Mouse (Mus musculus): ENCODE measurements around the gene Prune1.

Gene Prune1

GRCm38 (mm10) chr3:95277149-95277551 is 4.7 kb downstream of the Prune1 start:
- DNase-seq (ENCODE audit: low spot score in 2 of 2) = peak in 1 of 2 experiments; percentile 51

GRCm38 (mm10) chr3:95276428-95276934 is 5.4 kb downstream of the Prune1 start:
- DNase-seq (ENCODE audit: low spot score in 2 of 2) = no peak

DNA sequence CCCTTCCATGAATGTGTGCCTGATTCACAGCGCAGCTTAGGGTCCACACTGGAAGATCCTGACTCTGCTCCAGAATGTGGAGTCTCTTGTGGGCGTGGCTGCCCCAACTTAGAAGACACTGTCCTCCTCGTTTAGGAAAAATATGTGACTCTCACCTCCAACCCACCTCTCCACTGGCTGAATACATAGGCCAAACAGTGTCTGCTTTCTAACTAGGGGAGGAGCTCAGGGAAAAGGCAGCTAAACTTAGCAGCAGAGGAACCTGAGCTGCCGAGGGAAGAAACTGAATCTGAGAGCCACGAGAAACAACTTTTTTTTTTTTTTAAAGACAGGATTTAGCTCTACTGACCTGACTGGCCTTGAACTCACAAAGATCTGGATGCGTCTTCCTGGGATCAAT is 6.7 kb downstream of the Prune1 start:
- no peak for DNase-seq (ENCODE audit: low spot score in 2 of 2)

DNA sequence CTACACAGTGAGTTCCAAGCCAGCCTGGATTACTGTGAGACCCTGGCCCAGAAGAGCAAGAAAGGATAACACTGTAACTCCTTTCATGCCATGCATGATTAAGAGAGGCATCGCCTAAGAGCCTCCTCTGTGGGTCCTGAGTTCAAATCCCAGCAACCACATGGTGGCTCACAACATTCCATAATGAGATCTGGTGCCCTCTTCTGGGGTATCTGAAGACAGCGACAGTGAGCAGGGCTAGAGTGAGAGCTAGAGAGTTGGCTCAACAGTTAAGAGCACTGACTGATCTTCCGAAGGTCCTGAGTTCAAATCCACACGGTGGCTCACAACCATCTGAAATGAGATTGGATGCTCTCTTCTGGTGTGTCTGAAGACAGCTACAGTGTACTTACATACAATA is 7.4 kb downstream of the Prune1 start:
- DNase-seq (ENCODE audit: low spot score in 2 of 2) = no peak

DNA sequence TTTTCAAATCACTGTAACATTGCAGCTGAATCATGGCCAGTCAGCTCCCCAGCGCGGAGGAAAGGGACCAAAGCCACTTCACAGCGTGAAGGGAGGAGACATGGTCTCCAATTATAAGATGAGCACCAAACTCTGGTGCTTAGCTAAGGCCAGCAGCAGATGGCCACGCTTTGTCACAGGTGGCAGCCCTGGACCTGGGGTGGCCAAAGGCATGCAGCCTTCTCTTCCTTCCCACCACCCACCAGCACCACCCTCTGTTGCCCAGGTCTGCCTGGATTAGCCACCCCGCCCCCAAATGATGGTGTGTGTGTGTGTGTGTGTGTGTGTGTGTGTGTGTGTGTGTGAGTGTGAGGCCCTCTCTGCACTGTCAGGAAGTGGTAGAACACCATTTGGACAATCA is 8.4 kb downstream of the Prune1 start:
- no peak for DNase-seq (ENCODE audit: low spot score in 2 of 2)

GRCm38 (mm10) chr3:95270766-95271364 is 11.0 kb downstream of the Prune1 start:
- DNase-seq (ENCODE audit: low spot score in 2 of 2) = no peak

GRCm38 (mm10) chr3:95269789-95270188 is 12.1 kb downstream of the Prune1 start:
- no peak for DNase-seq (ENCODE audit: low spot score in 2 of 2)

DNA sequence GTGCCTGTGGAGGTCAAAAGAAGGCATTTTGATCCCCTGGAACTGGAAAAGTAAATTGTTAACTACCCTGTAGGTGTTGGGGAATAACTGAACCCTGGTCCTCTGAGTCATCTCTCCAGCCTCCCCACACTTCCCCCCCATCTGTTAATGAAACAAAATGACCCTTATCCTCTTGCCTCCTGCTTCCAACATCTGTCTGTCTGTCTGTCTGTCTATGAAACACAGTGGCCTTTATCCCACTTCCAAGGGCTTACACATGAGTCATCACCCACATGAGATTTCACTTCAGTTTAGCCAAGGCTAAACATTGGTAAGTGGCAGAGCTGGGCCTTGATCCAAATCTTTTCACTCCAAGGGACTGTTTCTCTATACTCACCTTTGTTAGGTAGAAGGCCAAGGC is 14.0 kb downstream of the Prune1 start:
- DNase-seq (ENCODE audit: low spot score in 2 of 2) = no peak

- DNase-seq (ENCODE audit: low spot score in 2 of 2) = no peak
These were observed 15.8 kb downstream of the Prune1 start for GRCm38 (mm10) chr3:95266052-95266451.

GRCm38 (mm10) chr3:95264724-95265123 is 17.2 kb downstream of the Prune1 start:
- DNase-seq (ENCODE audit: low spot score in 2 of 2) = no peak

GRCm38 (mm10) chr3:95263089-95263739 is 18.7 kb downstream of the Prune1 start:
- peak; percentile 47 to 57 for DNase-seq (ENCODE audit: low spot score in 2 of 2)

DNA sequence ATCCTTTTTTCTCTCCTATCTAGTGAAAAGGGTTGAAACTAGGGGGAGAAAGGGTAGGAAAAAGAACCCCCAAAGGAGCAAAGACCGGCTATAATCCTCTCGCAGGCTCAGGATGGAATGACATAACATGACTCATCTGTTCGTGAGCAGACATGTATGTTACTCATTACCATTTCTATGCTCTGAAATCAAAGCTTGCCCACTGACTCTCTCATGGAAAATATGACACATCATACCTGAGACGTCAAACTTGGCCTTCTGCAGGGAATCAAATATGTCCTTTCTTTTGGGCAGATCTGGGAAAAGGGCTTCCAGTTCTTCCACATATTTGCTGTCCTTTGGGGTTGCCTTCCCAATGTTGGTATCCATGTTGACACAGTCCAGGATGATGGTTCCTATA is 19.9 kb downstream of the Prune1 start:
- no peak for DNase-seq (ENCODE audit: low spot score in 2 of 2)

DNA sequence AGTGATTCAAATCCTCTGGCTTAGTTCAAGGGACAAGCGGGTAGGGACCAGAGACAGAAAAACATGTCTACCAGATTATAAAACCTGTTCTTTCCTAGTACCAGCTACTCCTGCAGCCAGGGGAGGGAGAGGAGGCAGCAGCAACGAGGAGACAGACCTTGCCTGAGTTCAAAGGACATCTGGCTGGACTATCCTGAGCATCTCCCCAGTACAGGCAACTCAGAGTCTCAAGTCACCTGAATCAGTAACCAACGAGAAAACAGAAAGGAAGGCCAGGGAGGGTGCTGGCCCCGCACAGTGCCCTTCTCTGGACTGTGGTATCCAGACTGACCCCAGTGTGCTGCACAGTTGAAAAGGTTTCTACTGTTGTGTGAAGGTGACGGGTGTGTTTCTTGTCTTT is 24.9 kb downstream of the Prune1 start:
- no peak for DNase-seq (ENCODE audit: low spot score in 2 of 2)

GRCm38 (mm10) chr3:95250783-95251424 is 31.0 kb downstream of the Prune1 start, which contains the start of gene Bnipl:
TSS of gene Bnipl (minus strand) at chr3:95251193.
- no peak for DNase-seq (ENCODE audit: low spot score in 2 of 2)

GRCm38 (mm10) chr3:95250361-95250760 is 31.5 kb downstream of the Prune1 start:
- no peak for DNase-seq (ENCODE audit: low spot score in 2 of 2)

- no peak for DNase-seq (ENCODE audit: low spot score in 2 of 2)
These were observed 34.1 kb downstream of the Prune1 start for GRCm38 (mm10) chr3:95247660-95248336.

GRCm38 (mm10) chr3:95246465-95247231 is 35.2 kb downstream of the Prune1 start:
- DNase-seq (ENCODE audit: low spot score in 2 of 2) = peak; percentile 23 to 29

DNA sequence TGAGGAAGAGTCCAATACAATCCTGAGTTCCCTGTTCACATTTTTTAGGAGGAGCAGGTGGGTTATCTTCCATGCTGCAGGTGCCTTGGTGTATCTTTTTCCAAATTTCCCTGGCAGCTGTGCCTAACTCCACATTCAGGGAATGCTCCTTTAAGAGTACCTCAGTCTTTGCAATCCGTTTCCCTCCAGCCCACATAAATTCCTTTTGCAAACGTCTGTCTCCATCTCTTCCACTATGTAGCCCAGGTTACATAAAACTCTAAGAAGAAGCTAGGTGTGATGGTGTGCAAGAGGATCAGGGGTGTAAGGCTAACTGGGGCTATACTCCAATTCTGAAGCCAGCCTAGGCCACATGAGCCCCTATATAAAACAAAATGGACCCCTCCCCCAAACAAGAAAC is 38.8 kb downstream of the Prune1 start:
- DNase-seq (ENCODE audit: low spot score in 2 of 2) = no peak

GRCm38 (mm10) chr3:95241498-95241897 is 40.4 kb downstream of the Prune1 start, which contains the start of gene Gm128:
TSS of gene Gm128 (minus strand) at chr3:95241598.
- DNase-seq (ENCODE audit: low spot score in 2 of 2) = no peak

DNA sequence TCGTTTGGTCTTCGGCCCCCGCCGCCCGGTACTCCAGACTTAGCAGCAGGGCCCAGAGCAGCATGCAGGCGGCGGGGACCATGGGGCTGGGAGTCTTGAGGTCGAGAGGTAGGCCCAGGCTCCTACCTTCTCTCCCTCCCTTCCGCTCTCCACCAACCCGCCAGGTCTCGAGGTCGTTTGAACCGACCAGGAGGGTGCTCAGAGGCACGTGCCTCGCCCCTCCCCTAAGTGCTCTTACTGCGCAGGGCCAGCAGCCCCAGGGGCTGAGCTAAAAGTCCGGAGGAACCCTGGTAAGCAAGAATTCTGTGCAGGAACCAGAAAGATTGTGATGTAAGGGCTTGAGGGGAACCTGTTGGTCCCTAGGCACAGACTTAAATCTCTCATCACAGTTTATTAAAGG is 41.0 kb downstream of the Prune1 start:
- DNase-seq (ENCODE audit: low spot score in 2 of 2) = no peak

DNA sequence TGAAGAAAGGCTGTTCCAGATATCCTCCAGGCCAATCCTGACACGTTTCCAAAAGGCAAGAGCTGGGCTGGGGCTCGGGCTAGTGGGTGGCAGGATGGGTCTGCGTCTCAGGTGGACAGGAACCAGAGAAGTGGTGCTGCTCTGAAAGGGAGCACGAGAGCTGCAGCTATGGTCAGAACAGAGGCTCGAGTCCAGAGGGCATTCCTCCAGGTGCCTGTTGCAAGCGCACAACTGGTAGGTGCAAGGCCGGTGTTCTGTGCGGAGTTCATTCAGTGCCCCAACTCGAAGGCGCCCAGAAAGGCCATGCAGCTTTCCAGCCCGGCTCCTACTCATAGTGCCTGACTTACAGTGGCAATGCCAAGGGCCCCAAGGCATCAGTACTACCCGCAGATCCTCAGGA is 41.9 kb downstream of the Prune1 start:
- no peak for DNase-seq (ENCODE audit: low spot score in 2 of 2)

DNA sequence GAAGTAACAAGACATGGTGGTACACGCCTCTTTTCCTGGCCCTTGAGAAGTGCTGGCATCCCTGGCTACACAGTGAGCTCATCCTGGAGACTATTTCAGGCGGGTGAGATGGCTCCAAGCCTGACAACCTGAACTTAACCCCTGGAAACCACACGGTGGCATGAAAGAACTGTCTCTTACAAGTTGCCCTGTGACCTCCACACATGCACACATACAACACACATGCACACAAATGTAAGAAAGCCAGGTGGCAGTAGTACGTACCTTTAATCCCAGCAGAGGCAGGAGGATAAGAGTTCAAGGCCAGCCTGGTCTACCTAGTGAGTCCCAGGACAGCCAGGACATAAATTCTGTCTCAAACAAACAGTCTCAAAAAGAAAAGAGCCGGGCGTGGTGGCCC is 42.9 kb downstream of the Prune1 start:
- no peak for DNase-seq (ENCODE audit: low spot score in 2 of 2)
